Mouse (Mus musculus) erythroblast, embryonic 14.5 days (primary cell): Measurements from ENCODE around the gene Hnrnpab. TPM values are rescaled to one million over a fixed set of nuclear protein-coding genes. Genes with fewer than 3 reads are reported as not detected.

Experiments used
- H3K27me3 ChIP-seq: 2 replicates; pipeline ENCODE4 v1.6.1; 2012; ENCODE audit warnings: inconsistent platforms; ENCODE audit not compliant: control insufficient read depth
- H3K36me3 ChIP-seq: 2 replicates; pipeline ENCODE4 v1.6.1; 2012; ENCODE audit warnings: mild to moderate bottlenecking, inconsistent platforms; ENCODE audit not compliant: control insufficient read depth
- H3K4me1 ChIP-seq: 2 replicates; pipeline ENCODE4 v1.6.1; 2012; ENCODE audit warnings: inconsistent platforms; ENCODE audit not compliant: control insufficient read depth
- H3K4me3 ChIP-seq: replicated peaks from 2 replicates; pipeline ENCODE3; 2012; ENCODE audit warnings: moderate library complexity, mild to moderate bottlenecking, inconsistent platforms
- H3K9me3 ChIP-seq: 2 replicates; pipeline ENCODE4 v1.6.1; 2012; ENCODE audit warnings: low read length, inconsistent platforms, mixed read lengths; ENCODE audit not compliant: control insufficient read depth
- GATA1 ChIP-seq: IDR thresholded peaks from 2 replicates; pipeline ENCODE4 v1.6.1; 2012; ENCODE audit warnings: low read length, inconsistent platforms, mixed read lengths
- TAL1 ChIP-seq: IDR thresholded peaks from 3 replicates; pipeline ENCODE4 v1.6.1; 2012; ENCODE audit warnings: low read length, inconsistent platforms, mixed read lengths
- polyA plus RNA-seq: library from polyadenylated mRNA; stranded (reverse); fragments of >175 nt; gene quantifications from 2 replicates; pipeline ENCODE4 v1.2.3, GENCODE M21; 2012

The Hnrnpab gene
- polyA plus RNA-seq, 1 experiment: 82.9 TPM

GRCm38 (mm10) chr11:51595459-51596083 is 11.1 kb downstream of the Hnrnpab start:
- Histone ChIP-seq H3K4me3 (no peak overlapping the region), H3K4me1 (peaks cover 13% of the 10 kb centered on the region), H3K36me3 (peaks cover 99% of the 10 kb centered on the region), H3K9me3 (no peaks in the 10 kb centered on the region), H3K27me3 (no peaks in the 10 kb centered on the region)
- TF ChIP-seq GATA1: no peak
- TF ChIP-seq TAL1: no peak

DNA sequence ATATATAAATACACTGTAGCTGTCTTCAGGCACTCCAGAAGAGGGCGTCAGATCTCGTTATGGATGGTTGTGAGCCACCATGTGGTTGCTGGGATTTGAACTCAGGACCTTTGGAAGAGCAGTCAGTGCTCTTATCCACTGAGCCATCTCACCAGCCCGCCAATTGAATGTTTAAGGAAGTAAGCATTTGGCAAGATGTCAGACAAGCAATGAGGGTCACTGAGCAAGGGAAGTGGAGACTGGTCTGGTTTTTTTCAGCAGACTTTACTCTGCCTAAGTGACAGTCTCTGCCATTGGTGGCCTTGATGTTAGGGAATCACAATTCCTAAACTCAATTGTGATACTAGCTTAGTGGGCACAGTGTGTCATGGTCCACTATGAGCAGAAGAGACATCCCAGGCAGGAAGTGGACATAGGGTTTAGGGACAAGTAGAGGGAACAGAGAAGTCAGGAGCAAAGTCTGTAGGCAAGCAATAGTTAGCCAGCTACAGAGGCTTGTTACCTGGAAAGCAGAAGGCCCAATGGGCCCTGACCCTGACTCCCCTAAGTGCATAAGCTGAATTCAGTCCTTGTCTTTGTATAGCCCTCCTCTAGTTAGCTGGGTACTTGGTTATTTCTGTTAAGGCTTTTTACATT is 11.8 kb downstream of the Hnrnpab start:
- Histone ChIP-seq H3K27me3 (no peaks in the 10 kb centered on the region), H3K9me3 (no peaks in the 10 kb centered on the region), H3K4me3 (no peak overlapping the region), H3K36me3 (peaks cover 98% of the 10 kb centered on the region), H3K4me1 (peaks cover 13% of the 10 kb centered on the region)
- no peak for TF ChIP-seq TAL1
- TF ChIP-seq GATA1: no peak

DNA sequence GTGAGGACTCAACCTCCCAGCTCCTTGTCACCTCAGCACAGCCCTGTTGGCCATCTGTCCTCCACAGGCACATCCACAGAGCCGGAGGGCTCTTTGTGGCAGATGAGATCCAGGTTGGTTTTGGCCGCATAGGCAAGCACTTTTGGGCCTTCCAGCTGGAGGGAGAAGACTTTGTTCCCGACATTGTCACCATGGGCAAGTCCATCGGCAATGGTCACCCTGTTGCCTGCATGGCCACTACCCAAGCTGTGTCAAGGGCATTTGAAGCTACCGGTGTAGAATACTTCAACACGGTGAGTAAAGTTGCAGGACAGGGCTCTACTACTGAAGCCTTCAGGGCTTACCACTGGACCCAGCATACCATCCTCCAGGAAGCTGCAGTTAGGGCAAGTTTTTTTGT is 12.8 kb downstream of the Hnrnpab start:
- Histone ChIP-seq H3K9me3 (no peaks in the 10 kb centered on the region), H3K4me3 (no peak overlapping the region), H3K27me3 (no peaks in the 10 kb centered on the region), H3K4me1 (peaks cover 8% of the 10 kb centered on the region), H3K36me3 (peaks cover 98% of the 10 kb centered on the region)
- TF ChIP-seq GATA1 (no peak), TAL1 (no peak)

- Histone ChIP-seq H3K9me3 (no peaks in the 10 kb centered on the region), H3K36me3 (peaks cover 98% of the 10 kb centered on the region), H3K4me3 (no peak overlapping the region), H3K27me3 (no peaks in the 10 kb centered on the region), H3K4me1 (peaks cover 8% of the 10 kb centered on the region)
- TF ChIP-seq GATA1 (no peak), TAL1 (no peak)
Observed at GRCm38 (mm10) chr11:51593368-51593767, 13.3 kb downstream of the Hnrnpab start.

- H3K9me3 ChIP-seq: no peaks in the 10 kb centered on the region
- peaks cover 98% of the 10 kb centered on the region for H3K36me3 ChIP-seq
- TF ChIP-seq GATA1 (no peak), TAL1 (no peak)
- no peak overlapping the region for H3K4me3 ChIP-seq
- peaks cover 10% of the 10 kb centered on the region for H3K4me1 ChIP-seq
- no peaks in the 10 kb centered on the region for H3K27me3 ChIP-seq
Observed at GRCm38 (mm10) chr11:51591915-51592314, 14.7 kb downstream of the Hnrnpab start.

- TF ChIP-seq GATA1 (no peak), TAL1 (no peak)
- peaks cover 17% of the 10 kb centered on the region for H3K4me1 ChIP-seq
- no peak overlapping the region for H3K4me3 ChIP-seq
- H3K36me3 ChIP-seq: peaks cover 98% of the 10 kb centered on the region
- H3K9me3 ChIP-seq: no peaks in the 10 kb centered on the region
- H3K27me3 ChIP-seq: no peaks in the 10 kb centered on the region
Observed at GRCm38 (mm10) chr11:51591168-51591567, 15.5 kb downstream of the Hnrnpab start.

GRCm38 (mm10) chr11:51590002-51590401 is 16.6 kb downstream of the Hnrnpab start:
- H3K9me3 ChIP-seq: no peaks in the 10 kb centered on the region
- peaks cover 28% of the 10 kb centered on the region for H3K4me1 ChIP-seq

GRCm38 (mm10) chr11:51588833-51589232 is 17.8 kb downstream of the Hnrnpab start:
- TF ChIP-seq TAL1 (no peak), GATA1 (no peak)
- no peaks in the 10 kb centered on the region for H3K9me3 ChIP-seq
- no peaks in the 10 kb centered on the region for H3K27me3 ChIP-seq
- peaks cover 83% of the 10 kb centered on the region for H3K36me3 ChIP-seq
- H3K4me1 ChIP-seq: peaks cover 37% of the 10 kb centered on the region
- no peak overlapping the region for H3K4me3 ChIP-seq

More at GRCm38 (mm10) chr11:51590002-51590401, 16.6 kb downstream of the Hnrnpab start:
- H3K4me3 ChIP-seq: no peak overlapping the region
- TF ChIP-seq GATA1 (no peak), TAL1 (no peak)
- no peaks in the 10 kb centered on the region for H3K27me3 ChIP-seq
- H3K36me3 ChIP-seq: peaks cover 94% of the 10 kb centered on the region

GRCm38 (mm10) chr11:51587059-51587458 is 19.6 kb downstream of the Hnrnpab start:
- peaks cover 49% of the 10 kb centered on the region for H3K4me1 ChIP-seq
- H3K27me3 ChIP-seq: no peaks in the 10 kb centered on the region
- H3K9me3 ChIP-seq: no peaks in the 10 kb centered on the region
- no peak overlapping the region for H3K4me3 ChIP-seq
- TF ChIP-seq TAL1: no peak
- no peak for TF ChIP-seq GATA1
- H3K36me3 ChIP-seq: peaks cover 66% of the 10 kb centered on the region
